Mouse (Mus musculus) thymus, adult 2 months (tissue): Measurements from ENCODE around the gene Plekhg6.

Experiments
- CTCF ChIP-seq: fragments of 200-500 bp; IDR thresholded peaks from 2 replicates; pipeline ENCODE4 v1.5.1; 2012; ENCODE audit warnings: mild to moderate bottlenecking, control low read depth, low read length, moderate library complexity, borderline replicate concordance; ENCODE audit not compliant: control insufficient read depth, poor library complexity, insufficient read depth; ENCODE audit errors: extremely low read depth
- POLR2A ChIP-seq: fragments of 200-500 bp; IDR thresholded peaks from 2 replicates; pipeline ENCODE4 v1.6.1; 2012; ENCODE audit warnings: mild to moderate bottlenecking, low read length, control low read depth, moderate library complexity; ENCODE audit not compliant: control insufficient read depth, poor library complexity, insufficient read depth; ENCODE audit errors: extremely low read depth

DNA sequence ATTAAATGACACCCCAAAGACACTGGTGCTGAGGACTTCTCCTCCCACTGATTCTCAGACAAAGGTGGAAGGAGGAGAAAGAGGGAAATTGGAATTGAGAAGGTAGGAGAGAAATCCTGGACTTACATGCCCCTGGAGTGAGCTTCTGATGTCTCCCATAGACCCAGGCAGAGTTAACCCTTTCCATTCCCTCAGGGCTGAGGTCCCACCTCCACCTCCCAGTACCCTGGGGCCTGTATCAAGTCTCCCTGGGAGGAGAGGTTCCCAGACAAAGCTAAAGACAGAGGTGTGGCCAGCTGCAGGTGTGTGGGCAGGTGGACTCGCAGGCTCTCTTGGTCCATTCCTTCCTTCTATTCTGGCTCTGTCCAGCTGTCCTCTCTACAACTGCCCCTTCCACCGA is 1.4 kb upstream of the Plekhg6 start:
- TF ChIP-seq CTCF (no peak), POLR2A (no peak)
